ENCODE assay signal across 26 mouse cellular contexts in genomic region chr13:36477648-36478047, GRCm38 (mm10).
DNase-seq lines count a peak whose midpoint lies in the region; ATAC-seq and TF ChIP-seq lines count a peak whose summit lies in the region.
"Had no signal": no experiment of that assay in that cellular context is flagged by ENCODE, and none has a peak within 500 bp of the region (broad histone marks: within the 10 kb centered on the region; RNA-seq: fewer than 3 reads in every experiment).

No protein-coding gene starts in this region.

- no peak for TF ChIP-seq EP300 in heart, postnatal 0 days (IDR thresholded peaks at IDR 0.05; ENCODE audit: low read depth)

- H3K27ac ChIP-seq in heart, postnatal 0 days (ENCODE audit: low read depth): no peak overlapping the region
- H3K27ac ChIP-seq in liver, adult 2 months (replicated peaks; ENCODE audit: insufficient read depth, low read depth, low read length): no peak overlapping the region
- no peak overlapping the region for H3K27ac ChIP-seq in liver, embryonic 11.5 days (ENCODE audit: low read depth, low read length)
- H3K27ac ChIP-seq in lung, embryonic 16.5 days (ENCODE audit: low read length): no peak overlapping the region
- H3K27ac ChIP-seq: forebrain, embryonic 10.5 days; forebrain, embryonic 13.5 days; hindbrain, embryonic 14.5 days; hindbrain, postnatal 0 days had no signal

- H3K9me3 ChIP-seq in heart, postnatal 0 days (replicated peaks; ENCODE audit: control insufficient read depth, low read length): no peaks in the 10 kb centered on the region
- H3K9me3 ChIP-seq in liver, embryonic 11.5 days (ENCODE audit: control insufficient read depth, low read length): no peaks in the 10 kb centered on the region
- H3K9me3 ChIP-seq in lung, embryonic 16.5 days (ENCODE audit: control insufficient read depth, low read length): no peaks in the 10 kb centered on the region
- H3K9me3 ChIP-seq: forebrain, embryonic 10.5 days; forebrain, embryonic 13.5 days; G1E had no signal

- H3K4me1 ChIP-seq in heart, postnatal 0 days (ENCODE audit: control insufficient read depth, insufficient read depth): no peaks in the 10 kb centered on the region
- H3K4me1 ChIP-seq in liver, adult 2 months (ENCODE audit: control insufficient read depth, insufficient read depth, low read length): peaks cover 16% of the 10 kb centered on the region; the same call in 1 of the 2 replicates
- no peaks in the 10 kb centered on the region for H3K4me1 ChIP-seq in liver, embryonic 11.5 days (replicated peaks; ENCODE audit: control insufficient read depth, insufficient read depth, low read length)
- no peaks in the 10 kb centered on the region for H3K4me1 ChIP-seq in lung, embryonic 16.5 days (replicated peaks; ENCODE audit: control insufficient read depth, insufficient read depth, low read length)
- H3K4me1 ChIP-seq: forebrain, embryonic 10.5 days; forebrain, embryonic 13.5 days had no signal

- intact Hi-C loops in heart, postnatal 36 days (cut with DNase I): no loop called here
- intact Hi-C loops in heart, postnatal 14 days (cut with DNase I): no loop called here

- no peaks in the 10 kb centered on the region for H3K79me2 ChIP-seq in liver, adult 2 months (ENCODE audit: control insufficient read depth, insufficient read depth, low read length)

- 31% methylated on average over 5 of the region's 5 CpGs for WGBS in heart, postnatal 0 days
- 22% methylated on average over 5 of the region's 5 CpGs for WGBS in liver, adult 2 months
- WGBS in liver, embryonic 11.5 days: 69% methylated on average over 5 of the region's 5 CpGs
- 64% methylated on average over 5 of the region's 5 CpGs for WGBS in lung, embryonic 16.5 days

- no peaks in the 10 kb centered on the region for H3K27me3 ChIP-seq in heart, postnatal 0 days (ENCODE audit: control insufficient read depth, insufficient read depth, low read length)
- H3K27me3 ChIP-seq in liver, adult 2 months (ENCODE audit: control insufficient read depth, insufficient read depth, low read length): no peaks in the 10 kb centered on the region
- no peaks in the 10 kb centered on the region for H3K27me3 ChIP-seq in liver, embryonic 11.5 days (replicated peaks; ENCODE audit: control insufficient read depth, insufficient read depth, low read length)
- H3K27me3 ChIP-seq in lung, embryonic 16.5 days (ENCODE audit: control insufficient read depth, insufficient read depth, low read depth, low read length): no peaks in the 10 kb centered on the region
- H3K27me3 ChIP-seq: CH12.LX; forebrain, embryonic 13.5 days; Patski had no signal

- TF ChIP-seq POLR2A in liver, adult 2 months (IDR thresholded peaks at IDR 0.05; ENCODE audit: extremely low read depth, insufficient read depth, low read length): no peak

- ATAC-seq in heart, postnatal 0 days (ENCODE audit: insufficient read depth, low read depth): peak; percentile 57; the same call in 1 of the 2 replicates
- ATAC-seq in liver, embryonic 11.5 days (replicated peaks; ENCODE audit: low FRiP score): no peak
- ATAC-seq in lung, embryonic 16.5 days (ENCODE audit: low read depth): peak; percentile 31; the same call in 1 of the 2 replicates
- ATAC-seq: forebrain, embryonic 13.5 days; forebrain, embryonic 16.5 days; hindbrain, postnatal 0 days; inflammation-experienced regulatory T-cells, adult 6 months; intestine, embryonic 16.5 days; Patski had no signal

- no peak overlapping the region for H3K4me2 ChIP-seq in heart, postnatal 0 days (ENCODE audit: low read depth, low read length)
- no peak overlapping the region for H3K4me2 ChIP-seq in liver, embryonic 11.5 days
- H3K4me2 ChIP-seq in lung, embryonic 16.5 days (ENCODE audit: low read depth, low read length): no peak overlapping the region
- H3K4me2 ChIP-seq: forebrain, embryonic 13.5 days; hindbrain, embryonic 14.5 days had no signal

- no peak overlapping the region for H3K4me3 ChIP-seq in heart, postnatal 0 days (ENCODE audit: low read depth, low read length)
- H3K4me3 ChIP-seq in liver, adult 2 months (ENCODE audit: insufficient read depth, low read depth, low read length): no peak overlapping the region
- no peak overlapping the region for H3K4me3 ChIP-seq in liver, embryonic 11.5 days (ENCODE audit: low read depth, low read length)
- H3K4me3 ChIP-seq in lung, embryonic 16.5 days (ENCODE audit: low read length): no peak overlapping the region
- H3K4me3 ChIP-seq: forebrain, embryonic 10.5 days; forebrain, embryonic 13.5 days had no signal

- peak; percentile 13 to 15 for DNase-seq in heart, adult 18-20 months
- DNase-seq in heart, postnatal 36 days: no peak
- no peak for DNase-seq in heart, postnatal 0 days (ENCODE audit: low spot score)
- DNase-seq in heart, postnatal 14 days: no peak
- peak; percentile 73 for DNase-seq in liver, adult 2 months (ENCODE audit: extremely low read depth, low read depth, low spot score)
- DNase-seq in liver, embryonic 11.5 days (ENCODE audit: low spot score): no peak
- DNase-seq in lung, adult 18-20 months: no peak
- DNase-seq: adrenal gland, postnatal 10 days; adrenal gland, postnatal 36 days; B cell, adult 2 months; cerebellum, adult 18-20 months; cerebellum, adult 9-10 months; cerebellum, postnatal 14 days; gastrocnemius, postnatal 10 days; gastrocnemius, postnatal 36 days had no signal

- no peak overlapping the region for H3K9ac ChIP-seq in heart, postnatal 0 days (replicated peaks; ENCODE audit: low read depth, low read length)
- H3K9ac ChIP-seq in liver, adult 2 months (ENCODE audit: low read depth, low read length): no peak overlapping the region
- H3K9ac ChIP-seq in liver, embryonic 11.5 days (ENCODE audit: low read depth, low read length): no peak overlapping the region
- no peak overlapping the region for H3K9ac ChIP-seq in lung, embryonic 16.5 days (ENCODE audit: low read length)
- H3K9ac ChIP-seq: forebrain, embryonic 13.5 days; hindbrain, embryonic 14.5 days had no signal

- no peaks in the 10 kb centered on the region for H3K36me3 ChIP-seq in heart, postnatal 0 days (replicated peaks; ENCODE audit: control insufficient read depth, insufficient read depth, low read length)
- H3K36me3 ChIP-seq in liver, adult 2 months (ENCODE audit: control insufficient read depth, insufficient read depth, low read length): no peaks in the 10 kb centered on the region
- no peaks in the 10 kb centered on the region for H3K36me3 ChIP-seq in liver, embryonic 11.5 days (ENCODE audit: control insufficient read depth, insufficient read depth, low read length)
- H3K36me3 ChIP-seq in lung, embryonic 16.5 days (ENCODE audit: control insufficient read depth, insufficient read depth, low read length): no peaks in the 10 kb centered on the region
- H3K36me3 ChIP-seq: forebrain, embryonic 10.5 days had no signal

- TF ChIP-seq CTCF in heart, postnatal 0 days (IDR thresholded peaks at IDR 0.05; ENCODE audit: low read depth): no peak
- no peak for TF ChIP-seq CTCF in liver, adult 2 months (IDR thresholded peaks at IDR 0.05; ENCODE audit: low read depth, low read length)

Comparison
In these comparisons a context has a peak if more than half of its experiments do, and no peak if none do; other contexts are left out.
1. DNase-seq: peak in heart, adult 18-20 months (2 of 2) and liver, adult 2 months (single experiment); none in heart, postnatal 36 days (0 of 2), heart, postnatal 0 days (single experiment), heart, postnatal 14 days (0 of 2), liver, embryonic 11.5 days (single experiment) and lung, adult 18-20 months (0 of 2).